Mouse (Mus musculus): ENCODE measurements around the gene Ociad1.
"Not testable (repeated sequence)": the region's sequence is repeated elsewhere in the genome, so short reads cannot be mapped to it uniquely, and the experiment has no call there.

The Ociad1 gene

GRCm38 (mm10) chr5:73285470-73285978 lies 7.1 kb upstream of the Ociad1 start:
- no peak for DNase-seq (ENCODE audit: low spot score)

DNA sequence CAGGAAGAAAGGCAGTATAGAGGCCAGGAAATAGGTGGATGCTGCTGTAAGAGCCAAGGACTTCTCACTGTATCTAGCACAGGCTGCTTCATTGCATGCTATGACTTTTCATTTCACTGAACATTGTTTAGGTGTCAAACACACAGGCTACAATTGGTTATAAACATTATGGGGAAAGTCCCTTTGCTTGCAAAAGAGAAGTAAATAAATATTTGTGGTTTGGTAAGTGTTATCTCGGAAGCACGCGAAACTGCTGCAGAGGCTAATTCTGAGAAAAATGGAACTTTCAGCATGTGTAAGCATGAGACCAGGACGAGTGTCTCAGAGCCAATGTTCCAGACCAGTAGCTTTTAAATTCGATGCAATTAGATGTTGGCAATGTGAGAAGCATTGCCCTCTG lies 6.0 kb upstream of the Ociad1 start:
- DNase-seq (ENCODE audit: low spot score): peak; percentile 68

GRCm38 (mm10) chr5:73289900-73290299 lies 2.7 kb upstream of the Ociad1 start:
- DNase-seq (ENCODE audit: low spot score): no peak

- DNase-seq (ENCODE audit: low spot score): no peak
Observed at GRCm38 (mm10) chr5:73293458-73293827, 859 bp downstream of the Ociad1 start.

DNA sequence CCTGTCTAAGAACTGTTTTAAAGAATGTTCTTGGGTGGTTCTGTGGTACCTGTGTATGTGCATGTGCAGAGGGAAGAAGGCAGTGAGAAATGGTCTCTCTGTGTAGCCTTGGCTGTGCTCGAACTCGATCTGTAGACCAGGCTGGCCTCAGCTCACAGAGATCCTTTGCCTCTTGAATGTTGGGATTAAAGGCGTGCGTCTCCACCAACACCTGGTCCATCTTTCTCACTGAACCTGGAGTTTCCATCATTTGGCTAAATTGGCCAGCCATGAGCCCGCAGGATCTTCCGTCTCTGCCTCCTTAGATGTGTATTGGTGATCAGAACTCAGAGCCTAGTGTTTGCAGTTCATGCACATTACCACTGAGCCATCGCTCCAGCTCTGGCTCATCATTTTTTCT lies 2.4 kb downstream of the Ociad1 start:
- DNase-seq (ENCODE audit: low spot score): no peak

GRCm38 (mm10) chr5:73295916-73296315 lies 3.3 kb downstream of the Ociad1 start:
- DNase-seq (ENCODE audit: low spot score): no peak

DNA sequence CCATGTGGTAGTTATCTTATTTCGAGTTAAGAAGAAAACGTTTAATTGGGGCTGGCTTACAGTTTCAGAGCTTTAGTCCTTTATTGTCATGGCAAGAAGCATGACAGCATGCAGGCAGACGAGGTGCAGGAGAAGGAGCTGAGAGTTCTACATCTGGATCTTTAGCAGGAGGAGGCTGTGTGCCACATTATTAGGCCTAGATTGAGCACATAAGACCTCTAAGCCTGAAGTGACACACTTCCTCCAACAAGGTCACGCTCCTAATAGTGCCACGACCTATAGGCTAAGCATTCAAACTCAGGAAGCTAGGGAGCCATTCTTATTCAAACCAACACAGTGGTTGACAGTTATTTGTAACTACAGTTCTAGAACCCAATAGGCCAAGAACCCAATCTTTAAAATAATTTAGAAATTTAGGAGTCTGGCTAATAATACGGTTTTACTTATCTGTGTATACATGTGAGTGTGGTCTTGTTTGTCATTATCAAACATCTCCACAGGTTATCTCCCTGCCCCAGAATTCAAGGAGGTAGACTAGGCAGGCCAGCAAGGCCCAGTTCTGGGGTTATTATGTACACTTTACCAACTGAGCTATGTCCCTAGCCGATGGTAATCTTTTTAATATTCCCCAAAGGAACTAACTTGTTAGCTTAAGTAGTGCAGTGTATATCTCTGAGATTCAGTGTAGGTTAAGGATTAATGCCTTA lies 9.2 kb downstream of the Ociad1 start:
- no peak for DNase-seq (ENCODE audit: low spot score)

DNA sequence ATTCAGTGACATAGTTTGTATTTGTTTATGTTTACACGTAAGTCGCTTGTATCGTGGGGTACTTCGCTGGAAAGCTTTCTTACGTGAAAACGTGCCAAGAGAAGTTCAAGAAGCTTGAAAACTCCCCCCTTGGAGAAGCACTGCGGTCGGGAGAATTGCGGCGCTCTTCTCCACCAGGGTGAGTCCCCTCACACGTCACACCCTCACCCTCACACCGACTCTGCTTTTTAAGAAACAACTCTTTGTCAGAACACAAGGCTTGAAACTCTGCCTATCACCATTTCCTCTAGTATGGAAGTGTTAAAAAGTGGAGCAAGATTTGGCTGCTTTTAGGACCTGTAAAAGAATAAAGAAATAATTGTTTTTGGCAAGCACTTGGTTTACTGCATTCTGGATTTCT lies 11.9 kb downstream of the Ociad1 start:
- DNase-seq (ENCODE audit: low spot score): no peak

DNA sequence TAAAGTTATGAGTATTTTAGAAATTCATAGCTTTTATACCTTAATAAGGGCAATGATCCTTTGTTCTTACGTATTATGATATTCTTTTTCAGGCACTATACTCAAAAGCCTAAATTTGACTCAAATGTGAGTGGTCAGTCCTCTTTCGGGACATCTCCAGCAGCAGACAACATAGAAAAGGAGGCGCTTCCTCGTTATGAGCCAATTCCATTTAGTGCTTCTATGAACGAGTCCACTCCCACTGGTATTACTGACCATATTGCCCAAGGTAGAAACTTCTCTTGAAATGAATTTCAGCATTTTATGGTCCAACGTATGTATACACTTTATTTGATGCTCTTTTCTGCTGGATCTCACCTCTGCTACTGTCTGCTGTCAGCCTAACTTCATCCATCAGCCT lies 13.9 kb downstream of the Ociad1 start:
- DNase-seq (ENCODE audit: low spot score): no peak

- DNase-seq (ENCODE audit: low spot score): no peak
Observed at GRCm38 (mm10) chr5:73307297-73307696, 14.7 kb downstream of the Ociad1 start.

DNA sequence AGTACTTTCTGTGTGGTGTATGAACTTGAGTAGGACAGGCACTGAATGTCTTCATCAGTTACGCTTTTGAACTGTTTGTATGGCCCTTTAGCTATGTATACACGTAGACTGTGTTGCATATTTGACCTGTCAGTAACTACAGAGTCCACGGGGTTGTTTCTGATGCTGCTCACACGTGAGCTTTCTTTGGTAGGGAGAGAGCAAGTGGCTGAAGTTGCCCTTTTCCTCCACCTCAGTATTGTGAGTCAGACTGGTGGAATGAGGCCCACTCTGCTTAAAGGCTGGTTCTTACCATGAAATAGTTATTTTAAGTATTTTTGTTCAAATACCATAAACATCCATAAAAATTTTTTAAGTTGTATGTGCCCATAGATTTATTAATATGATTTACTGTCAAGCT lies 16.9 kb downstream of the Ociad1 start:
- no peak for DNase-seq (ENCODE audit: low spot score)

- DNase-seq (ENCODE audit: low spot score): no peak
Observed at GRCm38 (mm10) chr5:73310401-73310800, 17.8 kb downstream of the Ociad1 start.

GRCm38 (mm10) chr5:73311458-73311857 lies 18.9 kb downstream of the Ociad1 start:
- DNase-seq (ENCODE audit: low spot score): peak; percentile 48

GRCm38 (mm10) chr5:73313591-73313990 lies 21.0 kb downstream of the Ociad1 start:
- DNase-seq (ENCODE audit: low spot score): no peak

GRCm38 (mm10) chr5:73314654-73315053 lies 22.1 kb downstream of the Ociad1 start:
- DNase-seq (ENCODE audit: low spot score): peak; percentile 82

DNA sequence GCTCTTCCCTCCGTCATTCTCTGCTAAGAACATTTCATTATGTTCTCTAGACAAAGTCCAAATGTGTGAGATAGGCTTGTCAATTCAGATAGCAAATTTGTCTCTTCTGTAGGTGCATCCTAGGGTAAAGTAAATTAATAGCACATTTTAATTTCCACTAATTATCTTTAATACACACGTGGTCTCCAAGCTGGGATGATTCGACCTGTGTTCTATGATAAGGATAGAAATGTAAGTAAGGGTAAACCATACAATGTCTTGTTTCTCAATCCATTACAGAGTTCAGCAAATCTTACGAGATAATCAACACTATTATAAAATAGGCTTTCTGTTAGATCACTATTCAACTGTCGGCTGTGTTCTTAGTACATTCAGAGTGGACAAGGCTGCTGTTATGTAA lies 26.7 kb downstream of the Ociad1 start:
- no peak for DNase-seq (ENCODE audit: low spot score)

DNA sequence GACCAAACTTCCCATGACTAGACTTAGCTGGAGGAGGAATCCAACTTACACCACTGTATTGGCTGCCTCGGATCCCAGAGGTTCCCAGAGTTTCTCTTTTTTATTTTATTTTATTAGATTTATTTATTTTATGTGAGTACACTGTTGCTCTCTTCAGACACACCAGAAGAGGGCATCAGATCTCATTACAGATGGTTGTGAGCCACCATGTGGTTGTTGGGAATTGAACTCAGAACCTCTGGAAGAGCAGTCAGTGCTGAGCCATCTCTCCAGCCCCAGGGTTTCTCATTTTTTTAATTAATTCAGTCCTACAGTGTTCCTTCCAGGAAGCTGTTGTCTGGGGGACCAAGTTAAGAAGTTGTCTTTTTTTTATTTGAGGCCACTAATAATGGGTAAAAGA lies 30.1 kb downstream of the Ociad1 start:
- DNase-seq (ENCODE audit: low spot score): not testable (repeated sequence)

- DNase-seq (ENCODE audit: low spot score): no peak
Observed at GRCm38 (mm10) chr5:73323602-73324001, 31.0 kb downstream of the Ociad1 start.

GRCm38 (mm10) chr5:73324526-73325170 lies 32.1 kb downstream of the Ociad1 start:
- no peak for DNase-seq (ENCODE audit: low spot score)

DNA sequence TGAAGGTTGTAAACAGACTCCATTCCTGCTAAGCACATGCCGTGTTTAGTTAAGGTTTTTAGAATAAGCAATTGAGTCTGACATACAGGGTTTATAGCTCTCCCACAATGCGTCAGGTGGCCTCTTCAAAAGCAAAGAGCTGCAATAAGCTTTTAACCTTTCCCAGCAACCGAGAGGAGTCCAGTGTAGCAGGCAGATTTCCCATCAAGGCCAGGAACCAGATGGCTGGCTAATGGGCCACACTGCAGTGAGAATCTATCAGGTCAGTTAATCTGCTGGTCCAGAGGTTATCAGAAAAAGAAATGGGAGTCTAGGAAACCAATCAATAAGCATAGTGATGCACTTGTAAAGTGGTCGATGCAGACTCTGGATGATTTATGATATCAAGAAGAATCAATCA lies 38.4 kb downstream of the Ociad1 start:
- DNase-seq (ENCODE audit: low spot score): no peak

DNA sequence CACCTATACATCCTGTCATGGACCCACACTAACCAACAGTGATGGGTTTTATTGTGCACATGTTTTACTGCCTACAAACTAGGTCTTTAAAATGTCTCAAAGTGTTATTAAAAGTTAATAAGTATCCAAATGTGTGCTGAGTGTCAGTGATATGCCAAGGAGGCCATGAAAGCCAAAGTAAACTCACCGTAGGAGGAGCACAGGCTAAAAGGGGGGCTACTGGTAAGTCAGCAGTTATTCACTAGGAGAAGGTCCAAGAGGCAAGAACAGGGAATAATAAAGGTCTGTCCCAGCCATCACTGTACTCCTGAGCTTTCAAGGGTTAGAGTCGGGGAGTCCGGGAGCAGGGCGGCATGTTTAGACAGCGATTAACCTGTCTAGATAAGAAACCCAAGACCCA lies 43.9 kb downstream of the Ociad1 start:
- DNase-seq (ENCODE audit: low spot score): no peak

- no peak for DNase-seq (ENCODE audit: low spot score)
Observed at GRCm38 (mm10) chr5:73337961-73338831, 45.6 kb downstream of the Ociad1 start.

GRCm38 (mm10) chr5:73338832-73339163 lies 46.2 kb downstream of the Ociad1 start:
- DNase-seq (ENCODE audit: low spot score): no peak
